Mouse (Mus musculus) neural tube, embryonic 13.5 days (tissue): Measurements from ENCODE around the gene Olfr982. TPM values are rescaled to one million over a fixed set of nuclear protein-coding genes. Genes with fewer than 3 reads are reported as not detected.

Experiments
- ATAC-seq: fragments of 200-750 bp; cut with Nextera tagmentation; 2 replicates; pipeline ENCODE4 v1.8.0; 2017; ENCODE audit warnings: low read depth, mild to moderate bottlenecking, moderate TSS enrichment, moderate library complexity
- H3K27ac ChIP-seq: fragments of 300-500 bp; sonication (generic); replicated peaks from 2 replicates; pipeline ENCODE4 v1.5.1; 2015; ENCODE audit warnings: moderate library complexity, mild to moderate bottlenecking, inconsistent platforms
- H3K27me3 ChIP-seq: fragments of 300-500 bp; sonication (generic); 2 replicates; pipeline ENCODE4 v1.6.1; 2015; ENCODE audit warnings: mild to moderate bottlenecking, inconsistent platforms
- H3K36me3 ChIP-seq: fragments of 300-500 bp; sonication (generic); 2 replicates; pipeline ENCODE4 v1.6.1; 2015; ENCODE audit warnings: mild to moderate bottlenecking, inconsistent platforms
- H3K4me1 ChIP-seq: fragments of 300-500 bp; sonication (generic); replicated peaks from 2 replicates; pipeline ENCODE4 v1.6.1; 2015; ENCODE audit warnings: inconsistent platforms
- H3K4me2 ChIP-seq: fragments of 300-500 bp; sonication (generic); 2 replicates; pipeline ENCODE4 v1.6.1; 2015; ENCODE audit warnings: inconsistent platforms, mild to moderate bottlenecking, moderate library complexity
- H3K4me3 ChIP-seq: fragments of 300-500 bp; sonication (generic); 2 replicates; pipeline ENCODE4 v1.5.1; 2015; ENCODE audit warnings: mild to moderate bottlenecking, inconsistent platforms
- H3K9ac ChIP-seq: fragments of 300-500 bp; sonication (generic); 2 replicates; pipeline ENCODE4 v1.6.1; 2015; ENCODE audit warnings: moderate library complexity, mild to moderate bottlenecking, inconsistent platforms
- H3K9me3 ChIP-seq: fragments of 300-500 bp; sonication (generic); 2 replicates; pipeline ENCODE4 v1.6.1; 2016; ENCODE audit warnings: inconsistent platforms
- WGBS: fragments of 180-500 bp; shearing (Covaris S2); methylation state at CpG from one replicate; pipeline ENCODE4 v1.1.7; 2015; 5-methylcytosine and 5-hydroxymethylcytosine counted together
- polyA plus RNA-seq: library from polyadenylated mRNA; unstranded; fragments of >200 nt; fragmentation: Nextera tagmentation; extraction: Ambion mirVana; gene quantifications from 2 replicates; pipeline ENCODE4 v1.2.1, GENCODE M21; 2015

Olfr982 gene
- not detected in 2 replicates for polyA plus RNA-seq

- H3K36me3 ChIP-seq = no peaks in the 10 kb centered on the region
- no peaks in the 10 kb centered on the region for H3K4me1 ChIP-seq
- no peak within 1 kb of the TSS for H3K4me2 ChIP-seq
- H3K27ac ChIP-seq = no peak within 1 kb of the TSS
- no peaks in the 10 kb centered on the region for H3K9me3 ChIP-seq
- 79% methylated on average over 2 of the region's 2 CpGs for WGBS
- no peaks in the 10 kb centered on the region for H3K27me3 ChIP-seq
- no peak within 1 kb of the TSS for H3K9ac ChIP-seq
- ATAC-seq = no peak
- H3K4me3 ChIP-seq = no peak within 1 kb of the TSS
Observed at GRCm38 (mm10) chr9:40073529-40073928, at the start of gene Olfr982. TSS of gene Olfr982 (plus strand) at chr9:40073829.

GRCm38 (mm10) chr9:40050138-40050537 is 23.5 kb upstream of the Olfr982 start:
- 93% methylated on average over 19 of the region's 19 CpGs for WGBS

GRCm38 (mm10) chr9:40093495-40093894 is 19.9 kb downstream of the Olfr982 start, which contains the start of gene Olfr983:
TSS of gene Olfr983 (minus strand) at chr9:40093595.
- no peak within 1 kb of the TSS for H3K4me3 ChIP-seq
- no peaks in the 10 kb centered on the region for H3K27me3 ChIP-seq
- no peaks in the 10 kb centered on the region for H3K4me1 ChIP-seq
- H3K9me3 ChIP-seq = no peaks in the 10 kb centered on the region
- H3K27ac ChIP-seq = no peak within 1 kb of the TSS
- H3K9ac ChIP-seq = no peak within 1 kb of the TSS
- H3K4me2 ChIP-seq = no peak within 1 kb of the TSS
- no peak for ATAC-seq
- H3K36me3 ChIP-seq = no peaks in the 10 kb centered on the region
- 81% methylated on average over 2 of the region's 2 CpGs for WGBS

More at GRCm38 (mm10) chr9:40050138-40050537, 23.5 kb upstream of the Olfr982 start:
- ATAC-seq = no peak
- H3K27ac ChIP-seq = no peak overlapping the region
- no peaks in the 10 kb centered on the region for H3K4me1 ChIP-seq
- H3K36me3 ChIP-seq = no peaks in the 10 kb centered on the region
- H3K9ac ChIP-seq = no peak overlapping the region
- H3K4me2 ChIP-seq = no peak overlapping the region
- H3K4me3 ChIP-seq = no peak overlapping the region
- H3K9me3 ChIP-seq = no peaks in the 10 kb centered on the region
- H3K27me3 ChIP-seq = no peaks in the 10 kb centered on the region

GRCm38 (mm10) chr9:40094769-40095168 is 21.1 kb downstream of the Olfr982 start:
- WGBS = 71% methylated on average over 3 of the region's 3 CpGs
- no peak overlapping the region for H3K4me2 ChIP-seq
- H3K4me3 ChIP-seq = no peak overlapping the region
- H3K36me3 ChIP-seq = no peaks in the 10 kb centered on the region
- H3K9me3 ChIP-seq = no peaks in the 10 kb centered on the region
- H3K27ac ChIP-seq = no peak overlapping the region
- ATAC-seq = no peak
- H3K4me1 ChIP-seq = no peaks in the 10 kb centered on the region
- no peak overlapping the region for H3K9ac ChIP-seq
- no peaks in the 10 kb centered on the region for H3K27me3 ChIP-seq

- H3K4me2 ChIP-seq = no peak within 1 kb of the TSS
- H3K4me3 ChIP-seq = no peak within 1 kb of the TSS
- WGBS = 93% methylated on average over 2 of the region's 2 CpGs
- no peaks in the 10 kb centered on the region for H3K27me3 ChIP-seq
- no peak for ATAC-seq
- no peaks in the 10 kb centered on the region for H3K9me3 ChIP-seq
- H3K27ac ChIP-seq = no peak within 1 kb of the TSS
- no peak within 1 kb of the TSS for H3K9ac ChIP-seq
- H3K36me3 ChIP-seq = no peaks in the 10 kb centered on the region
- H3K4me1 ChIP-seq = no peaks in the 10 kb centered on the region
Observed at GRCm38 (mm10) chr9:40114106-40114505, 40.5 kb downstream of the Olfr982 start, which contains the start of gene Olfr984. TSS of gene Olfr984 (minus strand) at chr9:40114206.

GRCm38 (mm10) chr9:40116645-40117286 is 43.1 kb downstream of the Olfr982 start:
- H3K9me3 ChIP-seq = no peaks in the 10 kb centered on the region
- no peaks in the 10 kb centered on the region for H3K36me3 ChIP-seq
- no peaks in the 10 kb centered on the region for H3K4me1 ChIP-seq
- no peaks in the 10 kb centered on the region for H3K27me3 ChIP-seq
- H3K9ac ChIP-seq = no peak overlapping the region
- ATAC-seq = no peak
- no peak overlapping the region for H3K4me2 ChIP-seq
- H3K27ac ChIP-seq = no peak overlapping the region
- WGBS = 61% methylated on average over 10 of the region's 10 CpGs
- H3K4me3 ChIP-seq = no peak overlapping the region

GRCm38 (mm10) chr9:40117287-40117659 is 43.6 kb downstream of the Olfr982 start:
- ATAC-seq = no peak
- WGBS = 75% methylated on average over 5 of the region's 5 CpGs
- Histone ChIP-seq H3K4me2 (no peak overlapping the region), H3K4me3 (no peak overlapping the region), H3K9me3 (no peaks in the 10 kb centered on the region), H3K27ac (no peak overlapping the region), H3K4me1 (no peaks in the 10 kb centered on the region), H3K36me3 (no peaks in the 10 kb centered on the region), H3K9ac (no peak overlapping the region), H3K27me3 (no peaks in the 10 kb centered on the region)

Other genes with a start within 250 kb of the Olfr982 start
- gene Olfr971, start 237.0 kb upstream of the Olfr982 start, polyA plus RNA-seq = not detected in 2 replicates
- gene Olfr972, start 207.4 kb upstream of the Olfr982 start, polyA plus RNA-seq = not detected in 2 replicates
- not detected in 2 replicates for gene Olfr229, start 166.5 kb upstream of the Olfr982 start, polyA plus RNA-seq
- gene Olfr974, start 136.3 kb upstream of the Olfr982 start, polyA plus RNA-seq = not detected in 2 replicates
- not detected in 2 replicates for gene Olfr975, start 121.8 kb upstream of the Olfr982 start, polyA plus RNA-seq
- gene Olfr976, start 112.7 kb upstream of the Olfr982 start, polyA plus RNA-seq = not detected in 2 replicates
- not detected in 2 replicates for gene Olfr978, start 81.7 kb upstream of the Olfr982 start, polyA plus RNA-seq
- not detected in 2 replicates for gene Olfr979, start 70.4 kb upstream of the Olfr982 start, polyA plus RNA-seq
- not detected in 2 replicates for gene Olfr980, start 64.2 kb upstream of the Olfr982 start, polyA plus RNA-seq
- gene Olfr981, start 52.4 kb upstream of the Olfr982 start, polyA plus RNA-seq = not detected in 2 replicates
- not detected in 2 replicates for gene Olfr983, start 19.8 kb downstream of the Olfr982 start, polyA plus RNA-seq
- not detected in 2 replicates for gene Olfr984, start 40.4 kb downstream of the Olfr982 start, polyA plus RNA-seq
- gene Olfr985, start 56.4 kb downstream of the Olfr982 start, polyA plus RNA-seq = not detected in 2 replicates
- not detected in 2 replicates for gene Tmem225, start 74.3 kb downstream of the Olfr982 start, polyA plus RNA-seq
- 0.19 TPM in 1 of 2 replicates, not detected in the other for gene Olfr986, start 107.1 kb downstream of the Olfr982 start, polyA plus RNA-seq
- 8.2 and 9.2 TPM in 2 replicates for gene Zfp202, start 118.5 kb downstream of the Olfr982 start, polyA plus RNA-seq
- gene Scn3b, start 195.4 kb downstream of the Olfr982 start, polyA plus RNA-seq = 115 and 121 TPM in 2 replicates